Mouse (Mus musculus): Measurements from ENCODE around the gene Il25.

DNA sequence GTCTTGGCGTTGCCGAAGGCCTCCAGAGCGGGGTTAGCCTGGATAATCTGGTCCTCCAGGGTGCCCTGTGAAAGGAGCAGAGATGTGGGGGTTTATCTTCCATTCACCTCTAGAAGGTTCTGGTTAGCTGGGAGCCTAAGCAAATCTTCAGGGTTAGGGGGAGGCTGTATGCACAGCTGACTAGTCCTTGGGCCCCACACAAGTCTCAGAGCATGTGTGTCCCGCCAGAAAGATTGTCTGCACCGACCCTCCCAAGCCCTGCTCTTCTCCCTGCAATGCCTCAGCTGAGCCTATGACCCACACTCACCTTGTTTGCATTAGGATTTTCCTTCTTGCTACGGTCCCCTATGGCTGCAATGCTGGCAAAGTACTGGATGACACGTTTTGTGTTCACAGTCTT lies 30.2 kb downstream of the Il25 start:
- no peak for TF ChIP-seq POLR2A (IDR thresholded peaks at IDR 0.05; ENCODE audit: low read depth, low read length)
- TF ChIP-seq EP300 (IDR thresholded peaks at IDR 0.05; ENCODE audit: low read length), result no peak
- TF ChIP-seq CTCF (conservative IDR thresholded peaks at IDR 0.05 in 1 of 2, IDR thresholded peaks at IDR 0.05 in 1 of 2; ENCODE audit: low read depth in 2 of 2, low read length in 2 of 2), result no peak
- no peak for TF ChIP-seq JUN (IDR thresholded peaks at IDR 0.05; ENCODE audit: insufficient read depth, low read depth, low read length)

Measured in CH12.LX (cell line).